Mouse (Mus musculus) ovary, postnatal 14 days (tissue): ENCODE data around the gene Obox6.

Experiments
- DNase-seq: peaks from one replicate; pipeline ENCODE4 v3.0.0; 2022; ENCODE audit warnings: low spot score

The Obox6 gene

GRCm38 (mm10) chr7:15839578-15839977, at the start of gene Obox6:
Obox6 (minus strand) TSS chr7:15839678.
- DNase-seq = no peak

- no peak for DNase-seq
Observed at GRCm38 (mm10) chr7:15884127-15884526, 44.6 kb upstream of the Obox6 start.

GRCm38 (mm10) chr7:15882317-15882716, 42.8 kb upstream of the Obox6 start, which contains the start of gene Crxos:
Crxos (plus strand) TSS chr7:15882617.
- no peak for DNase-seq

GRCm38 (mm10) chr7:15881831-15882230, 42.4 kb upstream of the Obox6 start:
- no peak for DNase-seq

- no peak for DNase-seq
Observed at GRCm38 (mm10) chr7:15881388-15881787, 41.9 kb upstream of the Obox6 start.

- no peak for DNase-seq
Observed at GRCm38 (mm10) chr7:15879756-15880155, 40.3 kb upstream of the Obox6 start, which contains the start of gene Crx. Crx (minus strand) TSS chr7:15879968.

- DNase-seq = no peak
Observed at GRCm38 (mm10) chr7:15864104-15864503, 24.6 kb upstream of the Obox6 start.

GRCm38 (mm10) chr7:15859657-15860056, 20.2 kb upstream of the Obox6 start:
- no peak for DNase-seq
